Mouse (Mus musculus): ENCODE results near the gene Lars2. TPM values are rescaled to one million over a fixed set of nuclear protein-coding genes. Genes with fewer than 3 reads are reported as not detected.

Lars2 gene
- polyA plus RNA-seq, 1 experiment: 6.2 TPM

- Histone ChIP-seq H3K4me3 (replicated peaks) (no peak overlapping the region), H3K36me3 (ENCODE audit: control insufficient read depth) (peaks cover 92% of the 10 kb centered on the region), H3K4me1 (ENCODE audit: control insufficient read depth) (peaks cover 79% of the 10 kb centered on the region), H3K9me3 (ENCODE audit: control insufficient read depth, low read length) (no peaks in the 10 kb centered on the region), H3K27me3 (ENCODE audit: control insufficient read depth) (no peaks in the 10 kb centered on the region)
- TF ChIP-seq TAL1 (IDR thresholded peaks at IDR 0.05; ENCODE audit: low read length) (no peak), GATA1 (IDR thresholded peaks at IDR 0.05; ENCODE audit: low read length) (no peak)
Observed at GRCm38 (mm10) chr9:123490930-123491329, 124.2 kb downstream of the Lars2 start.

- H3K4me3 ChIP-seq (replicated peaks): no peak overlapping the region
- H3K4me1 ChIP-seq (ENCODE audit: control insufficient read depth): peaks cover 78% of the 10 kb centered on the region
- TF ChIP-seq TAL1 (IDR thresholded peaks at IDR 0.05; ENCODE audit: low read length): no peak
- no peak for TF ChIP-seq GATA1 (IDR thresholded peaks at IDR 0.05; ENCODE audit: low read length)
Observed at GRCm38 (mm10) chr9:123491917-123492585, 125.3 kb downstream of the Lars2 start.

GRCm38 (mm10) chr9:123496665-123497064 lies 129.9 kb downstream of the Lars2 start:
- TF ChIP-seq TAL1 (IDR thresholded peaks at IDR 0.05; ENCODE audit: low read length): no peak
- no peak for TF ChIP-seq GATA1 (IDR thresholded peaks at IDR 0.05; ENCODE audit: low read length)
- peaks cover 81% of the 10 kb centered on the region for H3K36me3 ChIP-seq (ENCODE audit: control insufficient read depth)
- H3K4me1 ChIP-seq (ENCODE audit: control insufficient read depth): peaks cover 55% of the 10 kb centered on the region
- H3K4me3 ChIP-seq (replicated peaks): no peak overlapping the region
- H3K9me3 ChIP-seq (ENCODE audit: control insufficient read depth, low read length): no peaks in the 10 kb centered on the region
- no peaks in the 10 kb centered on the region for H3K27me3 ChIP-seq (ENCODE audit: control insufficient read depth)

More at GRCm38 (mm10) chr9:123491917-123492585, 125.3 kb downstream of the Lars2 start:
- no peaks in the 10 kb centered on the region for H3K27me3 ChIP-seq (ENCODE audit: control insufficient read depth)
- H3K9me3 ChIP-seq (ENCODE audit: control insufficient read depth, low read length): no peaks in the 10 kb centered on the region
- H3K36me3 ChIP-seq (ENCODE audit: control insufficient read depth): peaks cover 86% of the 10 kb centered on the region

- no peak overlapping the region for H3K4me3 ChIP-seq (replicated peaks)
- no peaks in the 10 kb centered on the region for H3K9me3 ChIP-seq (ENCODE audit: control insufficient read depth, low read length)
- H3K27me3 ChIP-seq (ENCODE audit: control insufficient read depth): no peaks in the 10 kb centered on the region
- TF ChIP-seq GATA1 (IDR thresholded peaks at IDR 0.05; ENCODE audit: low read length) (no peak), TAL1 (IDR thresholded peaks at IDR 0.05; ENCODE audit: low read length) (no peak)
- peaks cover 82% of the 10 kb centered on the region for H3K36me3 ChIP-seq (ENCODE audit: control insufficient read depth)
- H3K4me1 ChIP-seq (ENCODE audit: control insufficient read depth): peaks cover 43% of the 10 kb centered on the region
Observed at GRCm38 (mm10) chr9:123497906-123498305, 131.2 kb downstream of the Lars2 start.

GRCm38 (mm10) chr9:123500480-123500879 lies 133.8 kb downstream of the Lars2 start:
- Histone ChIP-seq H3K9me3 (ENCODE audit: control insufficient read depth, low read length) (no peaks in the 10 kb centered on the region), H3K4me3 (replicated peaks) (no peak overlapping the region), H3K27me3 (ENCODE audit: control insufficient read depth) (no peaks in the 10 kb centered on the region), H3K4me1 (ENCODE audit: control insufficient read depth) (peaks cover 24% of the 10 kb centered on the region), H3K36me3 (ENCODE audit: control insufficient read depth) (peaks cover 86% of the 10 kb centered on the region)
- TF ChIP-seq TAL1 (IDR thresholded peaks at IDR 0.05; ENCODE audit: low read length): no peak
- TF ChIP-seq GATA1 (IDR thresholded peaks at IDR 0.05; ENCODE audit: low read length): no peak

- H3K4me3 ChIP-seq (replicated peaks): no peak overlapping the region
- peaks cover 89% of the 10 kb centered on the region for H3K36me3 ChIP-seq (ENCODE audit: control insufficient read depth)
- TF ChIP-seq TAL1 (IDR thresholded peaks at IDR 0.05; ENCODE audit: low read length) (no peak), GATA1 (IDR thresholded peaks at IDR 0.05; ENCODE audit: low read length) (no peak)
- peaks cover 5% of the 10 kb centered on the region; the same call in 1 of the 2 replicates for H3K4me1 ChIP-seq (ENCODE audit: control insufficient read depth)
- no peaks in the 10 kb centered on the region for H3K9me3 ChIP-seq (ENCODE audit: control insufficient read depth, low read length)
- H3K27me3 ChIP-seq (ENCODE audit: control insufficient read depth): no peaks in the 10 kb centered on the region
Observed at GRCm38 (mm10) chr9:123503171-123503834, 136.6 kb downstream of the Lars2 start.

GRCm38 (mm10) chr9:123504325-123504724 lies 137.6 kb downstream of the Lars2 start:
- TF ChIP-seq GATA1 (IDR thresholded peaks at IDR 0.05; ENCODE audit: low read length) (no peak), TAL1 (IDR thresholded peaks at IDR 0.05; ENCODE audit: low read length) (no peak)
- H3K27me3 ChIP-seq (ENCODE audit: control insufficient read depth): no peaks in the 10 kb centered on the region
- peaks cover 89% of the 10 kb centered on the region for H3K36me3 ChIP-seq (ENCODE audit: control insufficient read depth)
- H3K4me1 ChIP-seq (ENCODE audit: control insufficient read depth): peaks cover 3% of the 10 kb centered on the region; the same call in 1 of the 2 replicates
- H3K9me3 ChIP-seq (ENCODE audit: control insufficient read depth, low read length): no peaks in the 10 kb centered on the region
- H3K4me3 ChIP-seq (replicated peaks): no peak overlapping the region

GRCm38 (mm10) chr9:123505598-123505997 lies 138.9 kb downstream of the Lars2 start:
- TF ChIP-seq GATA1 (IDR thresholded peaks at IDR 0.05; ENCODE audit: low read length) (no peak), TAL1 (IDR thresholded peaks at IDR 0.05; ENCODE audit: low read length) (no peak)
- H3K36me3 ChIP-seq (ENCODE audit: control insufficient read depth): peaks cover 88% of the 10 kb centered on the region

More at GRCm38 (mm10) chr9:123505598-123505997, 138.9 kb downstream of the Lars2 start:
- H3K9me3 ChIP-seq (ENCODE audit: control insufficient read depth, low read length): no peaks in the 10 kb centered on the region
- H3K4me1 ChIP-seq (ENCODE audit: control insufficient read depth): peaks cover 3% of the 10 kb centered on the region; the same call in 1 of the 2 replicates
- no peaks in the 10 kb centered on the region for H3K27me3 ChIP-seq (ENCODE audit: control insufficient read depth)
- no peak overlapping the region for H3K4me3 ChIP-seq (replicated peaks)
